Mouse (Mus musculus) kidney, embryonic 15.5 days (tissue): ENCODE results near the gene Flvcr2. TPM values are rescaled to one million over a fixed set of nuclear protein-coding genes. Genes with fewer than 3 reads are reported as not detected.
A peak's percentile ranks its signal among the peaks of the same experiment; 100 is the strongest.

Experiments used
- ATAC-seq: fragments of 200-750 bp; cut with Nextera tagmentation; replicated peaks from 2 replicates; pipeline ENCODE4 v1.8.0; 2017; ENCODE audit warnings: moderate TSS enrichment; ENCODE audit not compliant: low FRiP score
- H3K27ac ChIP-seq: fragments of 300-500 bp; sonication (generic); 2 replicates; pipeline ENCODE4 v1.5.1; 2015; ENCODE audit warnings: mild to moderate bottlenecking, inconsistent platforms
- H3K27me3 ChIP-seq: fragments of 300-500 bp; sonication (generic); 2 replicates; pipeline ENCODE4 v1.6.1; 2015; ENCODE audit warnings: inconsistent platforms
- H3K36me3 ChIP-seq: fragments of 300-500 bp; sonication (generic); 2 replicates; pipeline ENCODE4 v1.6.1; 2015; ENCODE audit warnings: inconsistent platforms
- H3K4me1 ChIP-seq: fragments of 300-500 bp; sonication (generic); 2 replicates; pipeline ENCODE4 v1.6.1; 2015; ENCODE audit warnings: inconsistent platforms
- H3K4me2 ChIP-seq: fragments of 300-500 bp; sonication (generic); 2 replicates; pipeline ENCODE4 v1.6.1; 2015; ENCODE audit warnings: moderate library complexity, mild to moderate bottlenecking, inconsistent platforms
- H3K4me3 ChIP-seq: fragments of 300-500 bp; sonication (generic); replicated peaks from 2 replicates; pipeline ENCODE4 v1.5.1; 2015; ENCODE audit warnings: mild to moderate bottlenecking, inconsistent platforms
- H3K9ac ChIP-seq: fragments of 300-500 bp; sonication (generic); 2 replicates; pipeline ENCODE4 v1.6.1; 2015; ENCODE audit warnings: mild to moderate bottlenecking, inconsistent platforms
- H3K9me3 ChIP-seq: fragments of 300-500 bp; sonication (generic); replicated peaks from 2 replicates; pipeline ENCODE4 v1.6.1; 2016; ENCODE audit warnings: inconsistent platforms
- WGBS: fragments of 180-500 bp; shearing (Covaris S2); methylation state at CpG from one replicate; pipeline ENCODE4 v1.1.7; 2015; ENCODE audit warnings: mixed read lengths; 5-methylcytosine and 5-hydroxymethylcytosine counted together
- microRNA-seq: library from miRNA; unstranded; fragments of <30 nt; microRNA quantifications from one replicate; pipeline ENCODE4, GENCODE M21; 2016
- polyA plus RNA-seq: library from polyadenylated mRNA; unstranded; fragments of >200 nt; fragmentation: Nextera tagmentation; extraction: Ambion mirVana; gene quantifications from 2 replicates; pipeline ENCODE4 v1.2.1, GENCODE M21; 2015

Flvcr2 gene
- polyA plus RNA-seq, 1 experiment from 2014 or later = 4.4 TPM

- Histone ChIP-seq H3K9me3 (no peaks in the 10 kb centered on the region), H3K4me1 (no peaks in the 10 kb centered on the region), H3K27ac (no peak overlapping the region), H3K4me2 (no peak overlapping the region), H3K27me3 (no peaks in the 10 kb centered on the region), H3K4me3 (no peak overlapping the region), H3K36me3 (peaks cover 15% of the 10 kb centered on the region; the same call in 1 of the 2 replicates), H3K9ac (no peak overlapping the region)
- WGBS = 89% methylated on average over 12 of the region's 12 CpGs
- ATAC-seq = no peak
Measured at GRCm38 (mm10) chr12:85839371-85840000, 93.1 kb downstream of the Flvcr2 start.

DNA sequence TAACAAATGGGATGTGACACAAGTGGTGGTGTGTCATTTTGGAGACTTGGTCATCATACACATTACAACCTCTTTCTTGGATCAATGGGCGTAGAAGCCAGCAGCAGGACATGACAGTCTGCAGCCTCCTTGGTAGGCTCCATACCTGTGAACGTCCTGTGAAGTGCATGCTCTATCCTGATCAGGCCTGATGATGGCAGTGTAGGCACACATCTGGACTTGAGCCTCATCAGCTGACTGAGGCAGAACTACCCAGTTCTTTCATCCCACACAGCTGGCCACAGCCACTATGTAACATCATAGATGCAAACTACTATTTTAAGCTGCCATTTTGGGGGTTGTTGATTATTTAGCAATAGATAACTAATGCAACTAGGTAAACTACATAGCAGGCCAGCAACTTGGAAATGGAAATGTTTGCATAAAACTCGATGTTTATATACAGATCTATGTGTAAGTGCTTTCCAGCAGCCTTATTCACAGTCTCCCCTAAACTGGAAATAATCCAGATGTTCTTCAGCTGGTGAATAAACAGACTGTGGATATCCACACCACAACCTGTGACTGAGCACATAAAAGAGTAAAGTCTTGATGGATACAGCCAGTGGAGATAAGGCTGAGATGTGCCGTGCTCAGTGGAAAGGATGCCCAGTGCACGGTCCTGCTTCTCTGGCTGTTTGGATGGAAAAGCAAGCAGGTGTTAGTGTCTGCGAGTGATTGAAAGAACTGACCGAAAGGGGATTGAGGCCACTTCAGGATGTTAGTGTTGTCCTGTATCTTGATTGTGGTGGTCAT, 102.0 kb downstream of the Flvcr2 start:
- Histone ChIP-seq H3K27ac (no peak overlapping the region), H3K9ac (no peak overlapping the region), H3K4me2 (no peak overlapping the region), H3K36me3 (peaks cover 35% of the 10 kb centered on the region), H3K4me3 (no peak overlapping the region), H3K9me3 (no peaks in the 10 kb centered on the region), H3K27me3 (no peaks in the 10 kb centered on the region), H3K4me1 (no peaks in the 10 kb centered on the region)
- WGBS = 77% methylated on average over 7 of the region's 7 CpGs
- ATAC-seq = peak; percentile 60; the same call in 1 of the 2 replicates

DNA sequence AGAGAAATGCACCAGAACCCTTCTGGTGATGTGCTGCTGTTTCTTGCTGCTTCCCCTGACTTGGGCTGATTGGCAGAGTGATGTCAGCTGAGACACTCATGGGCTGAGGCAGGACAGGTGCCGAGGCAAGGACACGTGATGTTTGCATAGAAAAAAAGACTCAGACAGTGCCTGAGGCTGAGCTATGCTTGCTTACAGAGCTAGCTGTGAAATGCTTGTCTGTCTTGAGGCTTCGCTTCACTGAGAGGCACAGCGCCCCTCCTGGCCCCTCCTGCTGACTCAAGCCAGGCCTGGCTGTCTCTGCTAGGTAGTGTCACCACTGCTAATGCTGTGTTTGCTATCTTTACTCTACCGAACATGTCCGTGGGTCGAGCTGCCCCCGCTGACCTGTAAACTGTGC, 104.3 kb downstream of the Flvcr2 start:
- Histone ChIP-seq H3K27me3 (no peaks in the 10 kb centered on the region), H3K27ac (no peak overlapping the region), H3K4me1 (no peaks in the 10 kb centered on the region), H3K9ac (no peak overlapping the region), H3K9me3 (no peaks in the 10 kb centered on the region), H3K36me3 (peaks cover 29% of the 10 kb centered on the region), H3K4me2 (no peak overlapping the region), H3K4me3 (no peak overlapping the region)
- WGBS = 80% methylated on average over 8 of the region's 8 CpGs
- ATAC-seq = no peak

DNA sequence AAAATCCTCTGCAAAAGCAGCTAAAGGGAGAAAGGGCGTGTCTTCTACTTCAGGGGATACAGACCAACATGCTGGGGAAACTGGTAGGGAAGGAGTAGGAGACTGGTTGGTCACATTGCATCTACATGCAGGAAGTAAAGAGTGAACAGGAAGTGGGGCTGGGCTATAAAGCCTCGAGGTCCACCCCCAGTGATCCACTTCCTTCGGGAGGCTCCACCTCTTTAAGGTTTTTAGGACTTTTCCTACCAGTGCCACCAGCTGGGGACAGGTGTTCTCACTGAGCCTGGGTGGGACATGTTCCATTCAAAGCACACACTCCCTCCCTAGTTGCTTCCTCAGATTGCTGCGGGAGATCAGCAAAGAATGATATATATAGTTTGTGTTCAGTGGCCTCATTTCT, 107.5 kb downstream of the Flvcr2 start:
- Histone ChIP-seq H3K4me1 (no peaks in the 10 kb centered on the region), H3K36me3 (peaks cover 18% of the 10 kb centered on the region), H3K27ac (no peak overlapping the region), H3K4me2 (no peak overlapping the region), H3K9me3 (no peaks in the 10 kb centered on the region), H3K9ac (no peak overlapping the region), H3K27me3 (no peaks in the 10 kb centered on the region), H3K4me3 (no peak overlapping the region)
- 89% methylated on average over 4 of the region's 4 CpGs for WGBS
- ATAC-seq = no peak

GRCm38 (mm10) chr12:85854271-85854670, 107.9 kb downstream of the Flvcr2 start:
- no peaks in the 10 kb centered on the region for H3K27me3 ChIP-seq
- H3K4me3 ChIP-seq = no peak overlapping the region
- H3K36me3 ChIP-seq = peaks cover 15% of the 10 kb centered on the region
- 80% methylated on average over 1 of the region's 1 CpGs for WGBS
- no peak overlapping the region for H3K9ac ChIP-seq
- H3K4me1 ChIP-seq = no peaks in the 10 kb centered on the region
- no peak for ATAC-seq
- no peaks in the 10 kb centered on the region for H3K9me3 ChIP-seq
- no peak overlapping the region for H3K4me2 ChIP-seq
- no peak overlapping the region for H3K27ac ChIP-seq

DNA sequence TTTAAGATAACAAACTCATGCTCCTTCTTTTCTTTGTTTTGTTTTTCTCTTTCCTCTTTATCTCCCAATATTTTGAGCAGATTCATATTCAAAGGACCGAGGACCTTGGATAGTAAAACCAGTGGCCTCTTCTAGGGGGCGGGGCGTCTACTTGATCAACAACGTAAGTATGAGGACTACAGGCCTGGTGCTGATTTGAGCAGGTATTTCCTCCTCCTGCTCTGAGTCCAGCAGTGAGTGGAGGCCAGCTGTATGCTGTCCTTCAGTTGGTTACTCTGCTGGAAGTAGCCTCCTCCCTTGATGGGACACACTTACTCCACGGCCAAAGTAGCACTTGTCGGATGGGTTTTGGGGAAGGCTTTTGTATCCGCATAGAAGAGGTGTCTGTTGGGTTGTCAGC, 111.0 kb downstream of the Flvcr2 start:
- Histone ChIP-seq H3K9ac (no peak overlapping the region), H3K4me1 (no peaks in the 10 kb centered on the region), H3K4me2 (no peak overlapping the region), H3K9me3 (no peaks in the 10 kb centered on the region), H3K36me3 (peaks cover 10% of the 10 kb centered on the region), H3K4me3 (no peak overlapping the region), H3K27ac (no peak overlapping the region), H3K27me3 (no peaks in the 10 kb centered on the region)
- ATAC-seq = no peak
- 86% methylated on average over 7 of the region's 7 CpGs for WGBS

DNA sequence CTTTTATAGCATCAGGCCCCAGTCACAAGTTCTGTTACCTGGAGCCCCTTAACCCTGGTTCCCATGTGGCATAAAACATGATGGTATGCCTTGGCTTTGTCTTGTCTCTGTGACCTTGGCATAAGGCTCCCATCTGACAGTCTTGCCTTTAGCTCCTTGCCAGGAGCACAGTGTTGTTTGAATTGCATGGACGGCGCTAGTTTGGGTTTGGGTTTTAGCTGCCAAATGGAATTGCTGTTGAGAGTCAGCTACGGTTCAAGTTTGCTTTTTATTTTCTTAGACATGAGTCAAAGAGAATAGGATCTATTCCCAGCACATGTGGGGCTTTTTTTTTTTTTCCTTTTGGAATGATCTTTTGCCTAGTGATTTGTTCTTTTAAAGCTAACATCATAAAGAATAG, 112.8 kb downstream of the Flvcr2 start:
- WGBS = 82% methylated on average over 3 of the region's 3 CpGs
- H3K27ac ChIP-seq = no peak overlapping the region
- no peaks in the 10 kb centered on the region for H3K4me1 ChIP-seq

GRCm38 (mm10) chr12:85859511-85860189, 113.3 kb downstream of the Flvcr2 start:
- Histone ChIP-seq H3K4me1 (no peaks in the 10 kb centered on the region), H3K36me3 (peaks cover 3% of the 10 kb centered on the region), H3K27ac (no peak overlapping the region), H3K9me3 (no peaks in the 10 kb centered on the region), H3K27me3 (no peaks in the 10 kb centered on the region), H3K4me2 (no peak overlapping the region), H3K9ac (no peak overlapping the region), H3K4me3 (no peak overlapping the region)
- no peak for ATAC-seq
- 37% methylated on average over 3 of the region's 3 CpGs for WGBS

More for the DNA sequence above, 112.8 kb downstream of the Flvcr2 start:
- no peaks in the 10 kb centered on the region for H3K9me3 ChIP-seq
- ATAC-seq = no peak
- no peak overlapping the region for H3K4me2 ChIP-seq
- no peaks in the 10 kb centered on the region for H3K27me3 ChIP-seq
- no peak overlapping the region for H3K9ac ChIP-seq
- peaks cover 3% of the 10 kb centered on the region for H3K36me3 ChIP-seq
- H3K4me3 ChIP-seq = no peak overlapping the region

DNA sequence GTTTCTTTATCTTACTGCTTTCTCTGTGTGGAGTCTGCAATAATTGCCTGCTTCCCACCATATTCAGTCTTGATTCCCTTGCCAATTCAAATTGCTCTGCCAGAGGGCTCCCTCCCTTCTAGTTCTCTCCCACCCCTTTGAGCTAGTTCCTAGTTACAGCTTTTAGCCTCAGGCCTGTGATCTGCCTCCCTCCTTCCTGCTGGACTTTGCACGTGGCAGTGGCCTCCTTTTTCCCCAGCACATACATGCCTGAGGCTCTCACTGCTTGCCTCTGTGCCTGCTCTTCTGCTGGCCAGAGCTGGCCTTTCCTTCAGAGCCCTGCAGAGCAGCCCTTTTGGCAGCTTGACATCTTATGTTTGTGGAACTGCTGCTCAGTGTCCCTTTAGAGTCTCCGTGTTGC, 116.2 kb downstream of the Flvcr2 start:
- H3K27ac ChIP-seq = no peak overlapping the region
- H3K9ac ChIP-seq = no peak overlapping the region
- no peaks in the 10 kb centered on the region for H3K9me3 ChIP-seq
- no peak overlapping the region for H3K4me2 ChIP-seq
- WGBS = 33% methylated on average over 2 of the region's 2 CpGs
- no peaks in the 10 kb centered on the region for H3K4me1 ChIP-seq
- no peaks in the 10 kb centered on the region for H3K27me3 ChIP-seq
- no peak for ATAC-seq
- H3K4me3 ChIP-seq = no peak overlapping the region
- H3K36me3 ChIP-seq = peaks cover 1% of the 10 kb centered on the region; the same call in 1 of the 2 replicates

Small RNA genes lying within 50 kb of the gene (microRNA-seq; reads per million reads assigned to microRNA genes)
- gene Gm47285 = not detected

Other genes starting within 250 kb of the Flvcr2 start
- gene Jdp2, start 147.5 kb upstream of the Flvcr2 start, polyA plus RNA-seq = 0.41 and 0.61 TPM in 2 replicates
- gene Batf, start 59.9 kb upstream of the Flvcr2 start, polyA plus RNA-seq = 3.5 and 4.0 TPM in 2 replicates
- 116 and 117 TPM in 2 replicates for gene Erg28, start 78.0 kb downstream of the Flvcr2 start, polyA plus RNA-seq
- 13.0 and 13.2 TPM in 2 replicates for gene Ttll5, start 78.1 kb downstream of the Flvcr2 start, polyA plus RNA-seq